ENCODE assay signal across 13 mouse cellular contexts in the genomic region with DNA sequence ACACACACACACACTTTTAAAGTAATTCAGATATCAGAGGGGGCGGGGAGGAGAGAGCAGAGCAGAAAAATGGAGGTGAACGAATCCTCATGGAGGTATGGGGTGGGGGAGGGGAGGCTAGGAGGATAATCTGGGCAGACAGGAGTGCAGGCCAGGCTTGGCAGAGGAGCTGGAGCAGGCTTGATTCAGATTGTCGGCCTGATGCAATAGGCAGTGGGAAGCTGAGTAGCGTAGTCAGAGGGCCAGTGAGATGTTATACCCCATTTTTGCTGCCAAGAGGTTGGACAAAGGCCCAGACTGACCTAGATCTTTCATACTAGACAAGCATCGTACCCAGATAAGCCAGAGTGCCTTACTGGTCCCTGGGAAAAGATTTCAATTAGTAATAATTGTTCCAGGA. TPM values are rescaled to one million over a fixed set of nuclear protein-coding genes. Genes with fewer than 3 reads are reported as not detected.
DNase-seq lines count a peak whose midpoint lies in the region; ATAC-seq and TF ChIP-seq lines count a peak whose summit lies in the region.
"Had no signal": no experiment of that assay in that cellular context is flagged by ENCODE, and none has a peak within 500 bp of the region (broad histone marks: within the 10 kb centered on the region; RNA-seq: fewer than 3 reads in every experiment).

No protein-coding gene starts in this region.

- H3K4me2 ChIP-seq in forebrain, embryonic 14.5 days (ENCODE audit: low read length), result no peak overlapping the region
- H3K4me2 ChIP-seq in forebrain, embryonic 13.5 days, result no peak overlapping the region
- H3K4me2 ChIP-seq in midbrain, postnatal 0 days (ENCODE audit: low read depth, low read length, poor library complexity, severe bottlenecking), result no peak overlapping the region
- H3K4me2 ChIP-seq in midbrain, embryonic 13.5 days (replicated peaks), result no peak overlapping the region
- H3K4me2 ChIP-seq: heart, embryonic 13.5 days; liver, embryonic 12.5 days had no signal

- 44% methylated on average over 5 of the region's 5 CpGs for WGBS in forebrain, embryonic 14.5 days
- 45% methylated on average over 5 of the region's 5 CpGs for WGBS in forebrain, embryonic 13.5 days
- 51% methylated on average over 5 of the region's 5 CpGs for WGBS in midbrain, postnatal 0 days
- WGBS in midbrain, embryonic 13.5 days, result 53% methylated on average over 5 of the region's 5 CpGs

- peaks cover 21% of the 10 kb centered on the region for H3K4me1 ChIP-seq in forebrain, embryonic 14.5 days (ENCODE audit: control insufficient read depth, insufficient read depth, low read length)
- H3K4me1 ChIP-seq in forebrain, embryonic 13.5 days, result peaks cover 36% of the 10 kb centered on the region
- peaks cover 4% of the 10 kb centered on the region for H3K4me1 ChIP-seq in midbrain, postnatal 0 days (ENCODE audit: insufficient read depth, low read length)
- H3K4me1 ChIP-seq in midbrain, embryonic 13.5 days (replicated peaks), result peaks cover 51% of the 10 kb centered on the region

- TF ChIP-seq POLR2A in brain, embryonic 14.5 days (IDR thresholded peaks at IDR 0.05; ENCODE audit: borderline replicate concordance, extremely low read depth, insufficient read depth, insufficient read length, poor library complexity, severe bottlenecking), result no peak

- DNase-seq in forebrain, embryonic 14.5 days (ENCODE audit: low spot score), result peak; percentile 37
- peak; percentile 44 for DNase-seq in midbrain, postnatal 0 days (ENCODE audit: low spot score)
- DNase-seq in brain, embryonic 14.5 days (ENCODE audit: low read depth), result peak; percentile 60
- DNase-seq in testis, postnatal 10 days (ENCODE audit: low spot score), result peak; percentile 49
- no peak for DNase-seq in right cerebral cortex, adult 2 months (ENCODE audit: low spot score in 2 of 2)
- DNase-seq in thymus, adult 18-20 months, result no peak
- DNase-seq: kidney, postnatal 10 days; layer of hippocampus, postnatal 36 days had no signal

- H3K9ac ChIP-seq in forebrain, embryonic 14.5 days (ENCODE audit: low read length), result no peak overlapping the region
- no peak overlapping the region for H3K9ac ChIP-seq in forebrain, embryonic 13.5 days
- H3K9ac ChIP-seq in midbrain, postnatal 0 days (replicated peaks; ENCODE audit: low read length, poor library complexity, severe bottlenecking), result no peak overlapping the region
- no peak overlapping the region for H3K9ac ChIP-seq in midbrain, embryonic 13.5 days (replicated peaks)
- H3K9ac ChIP-seq: heart, embryonic 13.5 days; liver, embryonic 12.5 days had no signal

- no peaks in the 10 kb centered on the region for H3K27me3 ChIP-seq in forebrain, embryonic 14.5 days (replicated peaks; ENCODE audit: control insufficient read depth, insufficient read depth, low read length)
- no peaks in the 10 kb centered on the region for H3K27me3 ChIP-seq in forebrain, embryonic 13.5 days
- no peaks in the 10 kb centered on the region for H3K27me3 ChIP-seq in midbrain, postnatal 0 days (ENCODE audit: insufficient read depth, low read length)
- no peaks in the 10 kb centered on the region for H3K27me3 ChIP-seq in midbrain, embryonic 13.5 days

- H3K4me3 ChIP-seq in forebrain, embryonic 14.5 days (ENCODE audit: low read depth, low read length), result no peak overlapping the region
- no peak overlapping the region for H3K4me3 ChIP-seq in forebrain, embryonic 13.5 days
- H3K4me3 ChIP-seq in midbrain, postnatal 0 days (ENCODE audit: low read depth, low read length), result no peak overlapping the region
- no peak overlapping the region for H3K4me3 ChIP-seq in midbrain, embryonic 13.5 days (replicated peaks)
- H3K4me3 ChIP-seq: heart, embryonic 13.5 days; liver, embryonic 12.5 days had no signal

- no peak for ATAC-seq in forebrain, embryonic 14.5 days
- no peak for ATAC-seq in forebrain, embryonic 13.5 days
- no peak for ATAC-seq in midbrain, postnatal 0 days (ENCODE audit: low FRiP score)
- no peak for ATAC-seq in midbrain, embryonic 13.5 days
- ATAC-seq: hindbrain, embryonic 16.5 days; liver, embryonic 12.5 days had no signal

- no peak for TF ChIP-seq CTCF in midbrain, postnatal 0 days (IDR thresholded peaks at IDR 0.05)
- no peak for TF ChIP-seq CTCF in brain, embryonic 14.5 days (IDR thresholded peaks at IDR 0.05; ENCODE audit: borderline replicate concordance, extremely low read depth, insufficient read depth, insufficient read length)

- no peaks in the 10 kb centered on the region for H3K9me3 ChIP-seq in forebrain, embryonic 14.5 days (replicated peaks; ENCODE audit: control insufficient read depth, low read length)
- H3K9me3 ChIP-seq in forebrain, embryonic 13.5 days (replicated peaks), result no peaks in the 10 kb centered on the region
- no peaks in the 10 kb centered on the region for H3K9me3 ChIP-seq in midbrain, postnatal 0 days (ENCODE audit: low read length)
- H3K9me3 ChIP-seq in midbrain, embryonic 13.5 days, result no peaks in the 10 kb centered on the region
- H3K9me3 ChIP-seq: heart, embryonic 13.5 days; liver, embryonic 12.5 days had no signal

- H3K36me3 ChIP-seq in forebrain, embryonic 14.5 days (ENCODE audit: control insufficient read depth, insufficient read depth, low read length), result no peaks in the 10 kb centered on the region
- no peaks in the 10 kb centered on the region for H3K36me3 ChIP-seq in forebrain, embryonic 13.5 days (ENCODE audit: poor library complexity, severe bottlenecking)
- H3K36me3 ChIP-seq in midbrain, postnatal 0 days (ENCODE audit: insufficient read depth, low read length), result no peaks in the 10 kb centered on the region
- H3K36me3 ChIP-seq in midbrain, embryonic 13.5 days, result no peaks in the 10 kb centered on the region
- H3K36me3 ChIP-seq: heart, embryonic 13.5 days; liver, embryonic 12.5 days had no signal

- no peak overlapping the region for H3K27ac ChIP-seq in forebrain, embryonic 14.5 days (ENCODE audit: low read depth, low read length)
- no peak overlapping the region for H3K27ac ChIP-seq in forebrain, embryonic 13.5 days
- no peak overlapping the region for H3K27ac ChIP-seq in midbrain, postnatal 0 days (ENCODE audit: low read depth, low read length)
- no peak overlapping the region for H3K27ac ChIP-seq in midbrain, embryonic 13.5 days
- H3K27ac ChIP-seq: liver, embryonic 12.5 days had no signal

RNA-seq across cellular contexts. Expression of gene Bcar3, which starts 3.0 kb away (rescaled TPM):
- 4.2 and 6.8 TPM in 2 replicates for polyA plus RNA-seq in forebrain, embryonic 14.5 days (2014; fragmentation: Nextera tagmentation; extraction: Ambion mirVana)
- polyA plus RNA-seq in forebrain, embryonic 13.5 days (2015; fragmentation: Nextera tagmentation; extraction: Ambion mirVana), result 6.0 and 7.5 TPM in 2 replicates
- 11.4 and 27.2 TPM in 2 replicates for total RNA-seq in midbrain, postnatal 0 days (2014; rRNA removed)
- polyA plus RNA-seq in midbrain, postnatal 0 days (2015; fragmentation: Nextera tagmentation; extraction: Ambion mirVana), result 5.5 and 6.0 TPM in 2 replicates
- 8.0 and 8.9 TPM in 2 replicates for polyA plus RNA-seq in midbrain, embryonic 13.5 days (2015; fragmentation: Nextera tagmentation; extraction: Ambion mirVana)
- polyA plus RNA-seq in brain, embryonic 14.5 days (2012; rRNA removed), result 7.7 and 8.2 TPM in 2 replicates

RNA-seq across cellular contexts. Expression of gene Dnttip2, which starts 22.8 kb away (rescaled TPM):
- polyA plus RNA-seq in forebrain, embryonic 14.5 days (2014; fragmentation: Nextera tagmentation; extraction: Ambion mirVana), result 60.5 and 61.0 TPM in 2 replicates
- 69.2 and 70.2 TPM in 2 replicates for polyA plus RNA-seq in forebrain, embryonic 13.5 days (2015; fragmentation: Nextera tagmentation; extraction: Ambion mirVana)
- 10.8 and 22.8 TPM in 2 replicates for total RNA-seq in midbrain, postnatal 0 days (2014; rRNA removed)
- polyA plus RNA-seq in midbrain, postnatal 0 days (2015; fragmentation: Nextera tagmentation; extraction: Ambion mirVana), result 43.9 and 50.1 TPM in 2 replicates
- 62.9 and 68.4 TPM in 2 replicates for polyA plus RNA-seq in midbrain, embryonic 13.5 days (2015; fragmentation: Nextera tagmentation; extraction: Ambion mirVana)
- 24.2 and 27.7 TPM in 2 replicates for polyA plus RNA-seq in brain, embryonic 14.5 days (2012; rRNA removed)

RNA-seq across cellular contexts. Expression of gene Gclm, which starts 51.6 kb away (rescaled TPM):
- 34.7 and 36.7 TPM in 2 replicates for polyA plus RNA-seq in forebrain, embryonic 14.5 days (2014; fragmentation: Nextera tagmentation; extraction: Ambion mirVana)
- 48.0 and 51.2 TPM in 2 replicates for polyA plus RNA-seq in forebrain, embryonic 13.5 days (2015; fragmentation: Nextera tagmentation; extraction: Ambion mirVana)
- 21.6 and 27.7 TPM in 2 replicates for total RNA-seq in midbrain, postnatal 0 days (2014; rRNA removed)
- polyA plus RNA-seq in midbrain, postnatal 0 days (2015; fragmentation: Nextera tagmentation; extraction: Ambion mirVana), result 44.3 and 51.2 TPM in 2 replicates
- 39.7 and 45.2 TPM in 2 replicates for polyA plus RNA-seq in midbrain, embryonic 13.5 days (2015; fragmentation: Nextera tagmentation; extraction: Ambion mirVana)
- polyA plus RNA-seq in brain, embryonic 14.5 days (2012; rRNA removed), result 27.7 and 29.0 TPM in 2 replicates

Comparison
In these comparisons a context has a peak if more than half of its experiments do, and no peak if none do; other contexts are left out.
1. DNase-seq: peak in forebrain, embryonic 14.5 days (single experiment), midbrain, postnatal 0 days (single experiment), brain, embryonic 14.5 days (single experiment) and testis, postnatal 10 days (single experiment); none in right cerebral cortex, adult 2 months (0 of 2) and thymus, adult 18-20 months (0 of 2).